Mouse (Mus musculus) urinary bladder, adult 2 months (tissue): ENCODE measurements around the gene Rnf151. TPM values are rescaled to one million over a fixed set of nuclear protein-coding genes. Genes with fewer than 3 reads are reported as not detected.
A peak's percentile ranks its signal among the peaks of the same experiment; 100 is the strongest.
"Not testable (repeated sequence)": the region's sequence is repeated elsewhere in the genome, so short reads cannot be mapped to it uniquely, and the experiment has no call there.

Experiments used
- DNase-seq: peaks from one replicate; pipeline ENCODE4 v3.0.0; 2022; ENCODE audit warnings: low spot score
- polyA plus RNA-seq: library from polyadenylated mRNA; depleted of rRNA; stranded (reverse); fragments of >200 nt; gene quantifications from 2 replicates; pipeline ENCODE4 v1.2.3, GENCODE M21; 2012

Gene Rnf151
- polyA plus RNA-seq, 1 experiment: 0.30 TPM

GRCm38 (mm10) chr17:24732233-24732935 lies 14.5 kb upstream of the Rnf151 start:
- DNase-seq: no peak

DNA sequence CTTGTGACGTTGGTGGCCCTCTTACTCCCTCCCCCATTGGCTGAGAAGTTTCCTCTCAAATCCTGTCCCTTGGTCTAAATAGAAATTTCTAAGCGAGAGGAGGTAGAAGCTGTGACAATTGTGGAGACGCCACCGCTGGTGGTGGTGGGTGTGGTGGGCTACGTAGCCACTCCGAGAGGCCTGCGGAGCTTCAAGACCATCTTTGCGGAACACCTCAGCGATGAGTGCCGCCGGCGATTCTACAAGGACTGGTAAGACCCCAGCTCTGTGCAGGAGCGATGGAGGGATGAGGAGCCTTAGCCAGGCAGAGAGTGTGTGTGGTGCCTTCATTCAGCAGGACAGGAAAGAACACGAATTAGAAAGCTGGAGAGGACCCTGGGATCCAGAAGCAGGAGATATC lies 12.9 kb upstream of the Rnf151 start:
- DNase-seq: no peak

GRCm38 (mm10) chr17:24729067-24729466 lies 11.2 kb upstream of the Rnf151 start:
- no peak for DNase-seq

DNA sequence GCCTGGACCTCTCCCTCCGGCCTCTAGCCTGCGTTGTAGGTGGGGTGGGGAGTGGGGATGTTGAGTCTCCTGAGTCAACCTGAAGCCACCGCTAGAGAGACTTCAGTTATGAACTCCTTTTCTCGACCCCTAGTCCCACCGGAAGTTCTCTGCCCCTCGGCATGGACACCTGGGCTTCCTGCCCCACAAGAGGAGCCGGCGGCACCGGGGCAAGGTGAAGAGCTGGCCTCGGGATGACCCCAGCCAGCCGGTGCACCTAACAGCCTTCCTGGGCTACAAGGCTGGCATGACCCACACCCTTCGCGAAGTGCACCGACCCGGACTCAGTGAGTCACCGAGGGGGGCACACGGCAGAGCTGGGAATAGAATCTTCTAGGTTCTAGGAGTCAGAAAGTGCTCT lies 10.3 kb upstream of the Rnf151 start:
- no peak for DNase-seq

DNA sequence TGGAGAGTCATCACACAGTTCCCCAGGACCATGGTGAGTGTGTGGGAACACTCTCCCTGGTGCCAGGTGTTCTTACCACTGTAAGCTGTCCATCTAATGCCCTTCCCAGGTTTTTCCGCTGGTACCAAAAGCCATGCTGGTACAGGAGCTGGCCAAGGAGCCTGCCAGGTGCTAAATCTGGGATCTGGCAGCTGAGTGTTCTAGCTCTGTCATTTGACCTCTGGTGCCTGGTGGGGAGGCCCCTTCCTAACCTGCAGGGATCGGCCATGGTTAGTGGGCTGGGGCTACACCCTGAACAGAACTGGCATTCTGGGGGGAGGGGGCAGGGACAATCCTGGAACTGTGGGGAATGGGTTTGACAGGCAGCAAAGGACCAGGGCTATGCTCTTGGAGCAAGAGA lies 9.8 kb upstream of the Rnf151 start, which contains the start of gene Rpl3l:
Gene Rpl3l (plus strand): TSS at position 203 of the 400 bp plus-strand sequence.
- no peak for DNase-seq

- DNase-seq: no peak
Measured at GRCm38 (mm10) chr17:24725637-24726390, 8.0 kb upstream of the Rnf151 start.

DNA sequence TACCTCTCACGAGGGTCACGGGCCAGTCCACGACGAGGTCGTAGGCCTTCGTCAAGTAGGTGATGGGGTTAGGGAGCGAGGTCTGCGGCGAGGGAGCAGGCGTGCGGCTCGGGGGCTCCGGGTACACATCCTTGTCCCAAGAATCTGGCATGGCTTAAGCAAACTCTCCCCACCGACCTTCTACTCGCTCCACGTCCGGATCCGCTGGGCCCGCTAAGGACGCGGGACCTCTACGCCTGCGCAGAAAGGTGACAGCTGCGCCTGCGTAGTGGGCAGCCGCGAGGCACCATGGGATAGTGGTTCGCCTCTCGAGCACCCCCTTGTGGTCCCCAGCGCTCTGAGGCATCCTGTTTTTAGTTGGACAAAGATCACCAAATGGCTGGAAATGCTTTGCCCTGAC lies 6.3 kb upstream of the Rnf151 start, which contains the start of gene Ndufb10:
Gene Ndufb10 (minus strand): TSS at position 295 of the 400 bp plus-strand sequence.
- peak; percentile 98 for DNase-seq

DNA sequence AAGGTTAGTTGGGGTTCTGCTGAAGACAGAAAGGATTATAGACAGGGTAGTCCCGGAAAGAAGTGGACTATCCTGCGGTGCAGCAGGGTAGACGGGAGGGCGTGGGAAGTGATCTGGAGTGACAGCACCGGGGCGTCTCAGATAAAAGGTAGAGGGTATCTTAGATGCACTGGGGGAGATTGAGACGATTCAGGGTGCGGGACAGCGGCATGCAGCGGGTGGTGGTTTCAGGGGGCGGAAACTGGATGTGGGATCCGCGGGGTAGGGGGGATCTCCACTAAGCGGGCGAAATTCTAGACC lies 6.0 kb upstream of the Rnf151 start:
- DNase-seq: no peak

DNA sequence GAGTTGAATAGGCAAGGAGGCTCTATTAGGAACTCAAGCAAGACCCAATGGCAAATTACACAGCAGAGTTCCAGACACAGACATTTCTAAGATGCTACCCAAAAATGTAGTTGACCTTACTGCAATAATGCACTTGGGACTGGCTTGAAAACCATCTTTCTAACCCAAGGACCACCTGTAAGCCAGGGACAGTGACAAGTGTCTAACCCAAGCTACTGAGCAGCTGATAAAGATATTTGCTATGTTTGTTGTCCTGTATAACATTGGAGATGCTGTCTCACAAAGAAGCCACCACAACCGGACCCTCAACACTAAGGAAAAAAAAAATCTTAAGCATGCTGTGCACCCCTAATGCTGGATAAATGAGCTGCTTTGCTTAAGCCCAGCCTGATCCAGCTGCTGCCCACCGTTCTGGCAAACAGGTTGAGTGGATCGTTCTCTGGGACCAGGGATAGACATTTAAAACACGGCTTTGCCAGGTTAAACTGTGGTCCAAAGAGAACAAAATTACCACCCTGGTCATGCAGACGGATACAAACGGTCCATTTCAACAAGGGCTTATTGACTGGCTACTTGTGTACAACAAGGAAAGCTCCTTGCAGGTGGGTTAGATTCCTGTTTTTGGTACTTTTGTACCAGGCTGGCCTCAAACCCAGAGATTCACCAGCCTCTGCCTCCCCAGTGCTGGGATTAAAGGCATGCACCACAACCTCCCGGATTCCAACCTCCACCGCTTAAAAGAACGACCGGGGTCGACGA lies 5.4 kb upstream of the Rnf151 start:
- DNase-seq: no peak

- DNase-seq: no peak
Measured at GRCm38 (mm10) chr17:24722220-24722924, 4.5 kb upstream of the Rnf151 start.

DNA sequence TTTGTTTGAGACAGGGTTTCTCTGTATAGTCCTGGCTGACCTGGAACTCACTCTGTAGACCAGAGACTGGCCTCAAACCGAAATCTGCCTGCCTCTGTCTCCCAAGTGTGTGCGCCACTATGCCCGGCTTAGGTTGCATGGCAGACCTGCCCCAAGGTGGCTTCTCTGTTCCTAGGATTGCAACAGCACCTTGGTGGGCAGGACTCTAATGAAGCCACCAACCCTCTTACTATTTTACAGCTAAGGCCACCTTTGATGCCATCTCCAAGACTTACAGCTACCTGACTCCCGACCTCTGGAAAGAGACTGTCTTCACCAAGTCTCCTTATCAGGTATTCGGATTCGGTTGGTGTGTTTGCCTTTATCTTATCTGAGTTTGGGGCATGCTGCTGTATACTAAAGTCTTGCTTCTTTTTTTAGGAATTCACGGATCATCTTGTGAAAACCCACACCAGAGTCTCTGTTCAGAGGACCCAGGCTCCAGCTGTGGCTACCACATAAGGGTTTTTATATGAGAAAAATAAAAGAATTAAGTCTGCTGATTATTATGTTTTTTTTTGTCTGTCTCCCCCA lies 3.6 kb upstream of the Rnf151 start:
- not testable (repeated sequence) for DNase-seq

DNA sequence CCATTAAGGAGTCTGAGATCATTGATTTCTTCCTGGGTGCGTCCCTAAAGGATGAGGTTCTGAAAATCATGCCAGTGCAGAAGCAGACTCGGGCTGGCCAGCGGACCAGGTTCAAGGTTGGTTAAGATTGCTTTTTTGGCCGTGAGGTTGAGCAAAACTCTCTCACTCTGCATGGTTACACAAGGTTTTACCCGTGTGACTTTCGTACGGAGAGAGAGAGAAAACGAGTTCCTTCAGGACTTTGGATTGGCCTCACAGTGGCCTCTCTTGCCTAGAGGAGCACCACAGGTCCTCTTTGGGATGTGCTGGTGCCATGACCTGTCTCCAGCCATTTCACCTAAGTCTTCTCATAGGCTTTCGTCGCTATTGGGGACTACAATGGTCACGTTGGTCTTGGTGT lies 2.8 kb upstream of the Rnf151 start:
- not testable (repeated sequence) for DNase-seq

GRCm38 (mm10) chr17:24719494-24720222 lies 1.8 kb upstream of the Rnf151 start:
- DNase-seq: peak; percentile 87

DNA sequence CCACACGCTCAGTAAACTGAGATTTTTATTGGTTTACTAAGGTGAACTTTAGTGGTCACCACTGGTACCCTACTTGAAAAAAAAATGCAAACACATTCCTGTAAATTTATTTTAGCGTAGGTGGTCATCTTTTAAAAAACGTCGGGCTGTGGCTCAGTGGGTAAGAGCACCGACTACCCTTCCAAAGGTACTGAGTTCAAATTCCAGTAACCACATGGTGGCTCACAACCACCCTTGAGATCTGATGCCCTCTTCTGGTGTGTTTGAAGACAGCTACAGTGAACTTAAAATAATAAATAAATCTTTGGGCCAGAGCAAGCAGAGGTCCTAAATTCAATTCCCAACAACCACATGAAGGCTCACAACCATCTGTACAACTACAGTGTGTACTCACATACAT lies 1.1 kb upstream of the Rnf151 start:
- not testable (repeated sequence) for DNase-seq

GRCm38 (mm10) chr17:24716166-24716682 lies 1.6 kb downstream of the Rnf151 start:
- no peak for DNase-seq

GRCm38 (mm10) chr17:24715556-24715955 lies 2.3 kb downstream of the Rnf151 start:
- no peak for DNase-seq

GRCm38 (mm10) chr17:24708646-24709045 lies 9.2 kb downstream of the Rnf151 start:
- no peak for DNase-seq

DNA sequence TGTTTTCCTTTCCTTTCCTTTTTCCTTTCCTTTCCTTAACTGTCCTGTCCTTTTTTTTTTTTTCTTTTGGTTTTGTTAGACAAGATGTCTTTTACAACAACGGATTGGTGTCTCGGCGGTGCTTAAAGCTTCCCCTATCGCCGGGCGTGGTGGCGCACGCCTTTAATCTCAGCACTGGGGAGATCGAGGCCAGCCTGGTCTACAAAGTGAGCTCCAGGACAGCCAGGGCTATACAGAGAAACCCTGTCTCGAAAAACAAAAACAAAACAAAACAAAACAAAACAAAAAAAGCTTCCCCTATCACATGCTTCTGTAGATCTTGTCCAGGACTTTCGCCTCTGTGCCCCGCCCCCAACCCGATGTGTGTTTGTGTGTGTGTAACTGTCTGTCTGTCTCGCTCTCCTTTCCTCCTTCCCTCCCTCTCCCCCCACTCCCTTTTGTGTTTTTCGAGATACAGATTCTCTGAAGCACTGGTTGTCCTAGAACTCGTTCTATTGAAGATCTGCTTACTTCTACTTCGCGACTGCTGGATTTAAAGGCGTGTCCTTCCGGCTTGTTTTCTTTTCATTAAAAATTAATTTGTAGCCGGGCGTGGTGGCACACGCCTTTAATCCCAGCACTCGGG lies 9.9 kb downstream of the Rnf151 start:
- no peak for DNase-seq

DNA sequence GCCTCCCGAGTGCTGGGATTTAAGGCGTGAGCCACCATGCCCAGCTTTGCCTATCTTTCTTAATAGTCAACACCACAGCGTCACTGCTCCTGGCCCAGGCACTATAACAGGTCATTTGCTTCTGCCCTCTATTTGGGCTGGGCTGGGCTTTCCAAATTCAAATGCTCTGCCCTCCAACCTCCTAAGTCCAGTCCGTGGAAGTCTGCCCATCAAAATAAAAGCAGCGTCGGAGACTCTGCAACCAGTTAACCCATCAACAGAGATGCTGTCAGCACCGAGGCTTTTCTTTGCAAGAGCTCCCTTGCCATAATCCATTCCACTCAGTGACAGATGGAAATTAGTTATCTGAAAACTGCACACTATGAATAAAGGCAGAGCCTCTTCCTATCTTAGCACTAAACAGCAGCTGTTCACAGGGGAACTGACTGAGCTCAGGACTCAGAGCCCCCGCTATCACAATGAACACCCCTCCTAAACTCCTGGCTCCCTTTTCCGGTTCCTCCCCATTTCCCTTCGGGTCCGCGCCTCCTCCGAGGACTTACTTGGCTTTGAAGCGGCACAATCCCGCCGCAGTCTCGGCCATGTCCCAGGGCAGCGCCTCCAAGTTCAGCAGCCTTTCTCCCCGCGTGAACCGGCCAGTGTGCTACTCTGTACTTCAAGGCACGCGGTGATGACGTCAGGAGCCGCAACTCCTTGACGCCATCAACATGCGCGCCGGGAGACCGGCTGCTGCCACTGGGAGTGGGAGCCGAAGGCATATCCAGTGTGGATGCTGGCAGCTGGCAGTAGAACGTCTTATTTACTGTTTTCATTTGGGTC lies 10.7 kb downstream of the Rnf151 start, which contains the start of gene Tbl3:
Gene Tbl3 (minus strand): TSS at position 679 of the 819 bp plus-strand sequence.
- peak; percentile 86 for DNase-seq
